Mouse (Mus musculus): ENCODE results near the gene Gm17374. TPM values are rescaled to one million over a fixed set of nuclear protein-coding genes. Genes with fewer than 3 reads are reported as not detected.
A peak's percentile ranks its signal among the peaks of the same experiment; 100 is the strongest.
"Not testable (repeated sequence)": the region's sequence is repeated elsewhere in the genome, so short reads cannot be mapped to it uniquely, and the experiment has no call there.

Gm17374 gene
- not detected in 2 replicates for polyA plus RNA-seq (2016; fragmentation: Nextera tagmentation; extraction: Ambion mirVana)

DNA sequence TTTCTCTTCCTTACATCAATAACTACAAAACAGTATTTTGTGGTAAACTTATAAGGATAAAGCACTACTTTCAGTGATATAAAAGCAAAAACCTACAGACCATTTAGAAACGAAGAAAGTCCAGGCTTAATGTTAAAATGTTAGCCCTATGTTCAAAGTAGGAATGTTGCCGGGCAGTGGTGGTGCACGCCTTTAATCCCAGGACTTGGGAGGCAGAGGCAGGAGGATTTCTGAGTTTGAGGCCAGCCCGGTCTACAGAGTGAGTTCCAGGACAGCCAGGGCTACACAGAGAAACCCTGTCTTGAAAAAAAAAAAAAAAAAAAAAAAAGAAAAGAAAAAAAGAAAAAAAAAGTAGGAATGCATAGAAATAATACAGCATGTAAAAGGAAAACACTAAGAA lies at the start of gene Gm17374:
Gene Gm17374 (plus strand): TSS at position 301 of the 400 bp plus-strand sequence.
- not testable (repeated sequence) for H3K4me2 ChIP-seq; H3K9ac ChIP-seq; H3K4me1 ChIP-seq (replicated peaks); H3K9me3 ChIP-seq (replicated peaks); ATAC-seq (ENCODE audit: insufficient number of reproducible peaks, low FRiP score); H3K27me3 ChIP-seq (replicated peaks); H3K4me3 ChIP-seq; H3K27ac ChIP-seq (ENCODE audit: poor library complexity, severe bottlenecking)
- peaks cover 39% of the 10 kb centered on the region for H3K36me3 ChIP-seq
- 90% methylated on average over 4 of the region's 4 CpGs for WGBS

- 49% methylated on average over 3 of the region's 3 CpGs for WGBS
- Histone ChIP-seq H3K4me1 (replicated peaks) (no peaks in the 10 kb centered on the region), H3K27me3 (replicated peaks) (no peaks in the 10 kb centered on the region), H3K9me3 (replicated peaks) (no peaks in the 10 kb centered on the region), H3K27ac (ENCODE audit: poor library complexity, severe bottlenecking) (no peak overlapping the region), H3K4me3 (no peak overlapping the region), H3K4me2 (no peak overlapping the region), H3K36me3 (no peaks in the 10 kb centered on the region), H3K9ac (no peak overlapping the region)
- no peak for ATAC-seq (ENCODE audit: insufficient number of reproducible peaks, low FRiP score)
Observed at GRCm38 (mm10) chr2:140104951-140105350, 46.9 kb upstream of the Gm17374 start.

- WGBS: 84% methylated on average over 4 of the region's 4 CpGs
- H3K4me2 ChIP-seq: no peak overlapping the region
- H3K27ac ChIP-seq (ENCODE audit: poor library complexity, severe bottlenecking): no peak overlapping the region
- H3K9ac ChIP-seq: no peak overlapping the region
- no peaks in the 10 kb centered on the region for H3K27me3 ChIP-seq (replicated peaks)
- no peak for ATAC-seq (ENCODE audit: insufficient number of reproducible peaks, low FRiP score)
- no peaks in the 10 kb centered on the region for H3K36me3 ChIP-seq
- no peaks in the 10 kb centered on the region for H3K4me1 ChIP-seq (replicated peaks)
- H3K9me3 ChIP-seq (replicated peaks): no peaks in the 10 kb centered on the region
- no peak overlapping the region for H3K4me3 ChIP-seq
Observed at GRCm38 (mm10) chr2:140107641-140108040, 44.2 kb upstream of the Gm17374 start.

GRCm38 (mm10) chr2:140108945-140109344 lies 42.9 kb upstream of the Gm17374 start:
- Histone ChIP-seq H3K27me3 (replicated peaks) (no peaks in the 10 kb centered on the region), H3K9me3 (replicated peaks) (no peaks in the 10 kb centered on the region), H3K36me3 (no peaks in the 10 kb centered on the region), H3K4me2 (no peak overlapping the region), H3K9ac (no peak overlapping the region), H3K4me3 (no peak overlapping the region), H3K4me1 (replicated peaks) (no peaks in the 10 kb centered on the region), H3K27ac (ENCODE audit: poor library complexity, severe bottlenecking) (no peak overlapping the region)
- 32% methylated on average over 1 of the region's 1 CpGs for WGBS
- no peak for ATAC-seq (ENCODE audit: insufficient number of reproducible peaks, low FRiP score)

DNA sequence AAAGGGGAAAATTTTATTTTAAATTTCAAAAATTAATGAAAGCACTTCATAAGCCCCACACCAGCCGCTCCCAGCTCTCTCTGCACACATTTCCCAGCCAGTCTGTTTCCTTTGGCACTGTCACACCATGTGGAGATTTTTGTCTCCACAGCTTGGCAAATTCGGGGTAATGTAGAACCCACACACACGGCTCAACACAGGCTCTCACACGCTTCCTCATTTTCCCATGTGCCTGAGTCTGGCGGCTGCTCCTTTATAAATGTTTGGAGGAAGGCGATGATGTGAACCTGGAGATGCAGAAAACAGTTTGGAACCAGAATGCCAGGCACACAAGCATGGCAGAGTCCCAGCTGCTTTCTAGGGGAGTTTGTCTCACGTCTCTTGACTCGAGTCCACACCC lies 38.0 kb upstream of the Gm17374 start:
- H3K9ac ChIP-seq: no peak overlapping the region
- H3K27ac ChIP-seq (ENCODE audit: poor library complexity, severe bottlenecking): no peak overlapping the region
- no peak for ATAC-seq (ENCODE audit: insufficient number of reproducible peaks, low FRiP score)
- H3K36me3 ChIP-seq: no peaks in the 10 kb centered on the region
- H3K9me3 ChIP-seq (replicated peaks): no peaks in the 10 kb centered on the region
- WGBS: 88% methylated on average over 8 of the region's 8 CpGs
- H3K4me3 ChIP-seq: no peak overlapping the region
- no peak overlapping the region for H3K4me2 ChIP-seq
- H3K27me3 ChIP-seq (replicated peaks): no peaks in the 10 kb centered on the region
- no peaks in the 10 kb centered on the region for H3K4me1 ChIP-seq (replicated peaks)

GRCm38 (mm10) chr2:140125516-140125915 lies 26.3 kb upstream of the Gm17374 start:
- Histone ChIP-seq H3K4me1 (replicated peaks) (no peaks in the 10 kb centered on the region), H3K9me3 (replicated peaks) (no peaks in the 10 kb centered on the region), H3K27me3 (replicated peaks) (no peaks in the 10 kb centered on the region), H3K36me3 (peaks cover 69% of the 10 kb centered on the region), H3K4me2 (no peak overlapping the region), H3K4me3 (no peak overlapping the region), H3K9ac (no peak overlapping the region), H3K27ac (ENCODE audit: poor library complexity, severe bottlenecking) (no peak overlapping the region)
- ATAC-seq (ENCODE audit: insufficient number of reproducible peaks, low FRiP score): no peak
- 83% methylated on average over 2 of the region's 2 CpGs for WGBS

DNA sequence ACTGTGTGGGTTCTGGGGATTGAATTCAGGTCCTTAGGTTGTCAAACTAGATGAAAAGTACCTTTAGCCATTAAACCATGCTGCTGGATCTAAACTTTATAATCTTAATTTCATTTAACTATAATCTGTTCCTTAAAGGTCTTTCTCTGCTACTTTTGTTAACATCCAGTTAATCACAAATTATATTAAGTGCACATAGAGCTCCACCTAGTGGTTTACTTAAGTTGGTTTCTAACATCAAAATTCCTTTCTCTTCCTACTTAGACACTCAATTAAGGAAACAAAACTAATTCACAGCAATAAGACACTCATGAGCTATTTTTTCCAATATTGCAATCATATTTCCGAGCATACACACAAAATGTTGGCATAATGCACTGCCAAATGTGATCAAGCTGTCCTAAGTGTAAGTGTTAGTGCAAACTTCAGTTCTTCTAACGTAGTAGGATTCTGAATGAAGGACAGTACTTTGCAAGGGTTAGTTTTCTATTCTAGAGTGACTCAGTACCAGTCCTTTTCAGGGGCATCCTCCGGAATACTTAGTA lies 7.4 kb downstream of the Gm17374 start:
- no peaks in the 10 kb centered on the region for H3K9me3 ChIP-seq (replicated peaks)
- 72% methylated on average over 3 of the region's 3 CpGs for WGBS
- no peak overlapping the region for H3K9ac ChIP-seq
- no peak for ATAC-seq (ENCODE audit: insufficient number of reproducible peaks, low FRiP score)
- no peaks in the 10 kb centered on the region for H3K27me3 ChIP-seq (replicated peaks)
- no peak overlapping the region for H3K4me3 ChIP-seq
- no peaks in the 10 kb centered on the region for H3K4me1 ChIP-seq (replicated peaks)
- no peak overlapping the region for H3K4me2 ChIP-seq
- no peak overlapping the region for H3K27ac ChIP-seq (ENCODE audit: poor library complexity, severe bottlenecking)
- H3K36me3 ChIP-seq: peaks cover 38% of the 10 kb centered on the region

- Histone ChIP-seq H3K9ac (no peak overlapping the region), H3K27me3 (replicated peaks) (no peaks in the 10 kb centered on the region), H3K36me3 (peaks cover 30% of the 10 kb centered on the region), H3K4me1 (replicated peaks) (0 out of 2 replicates have a peak, but pooled peaks cover 2% of the 10 kb centered on the region), H3K27ac (ENCODE audit: poor library complexity, severe bottlenecking) (no peak overlapping the region), H3K9me3 (replicated peaks) (no peaks in the 10 kb centered on the region), H3K4me3 (no peak overlapping the region), H3K4me2 (no peak overlapping the region)
- ATAC-seq (ENCODE audit: insufficient number of reproducible peaks, low FRiP score): no peak
- 92% methylated on average over 5 of the region's 5 CpGs for WGBS
Observed at GRCm38 (mm10) chr2:140163351-140163854, 11.6 kb downstream of the Gm17374 start.

GRCm38 (mm10) chr2:140169057-140169456 lies 17.2 kb downstream of the Gm17374 start:
- H3K4me1 ChIP-seq (replicated peaks): peaks cover 15% of the 10 kb centered on the region
- no peak for ATAC-seq (ENCODE audit: insufficient number of reproducible peaks, low FRiP score)
- 70% methylated on average over 1 of the region's 1 CpGs for WGBS
- peaks cover 26% of the 10 kb centered on the region for H3K36me3 ChIP-seq
- no peak overlapping the region for H3K27ac ChIP-seq (ENCODE audit: poor library complexity, severe bottlenecking)
- no peaks in the 10 kb centered on the region for H3K27me3 ChIP-seq (replicated peaks)
- H3K4me3 ChIP-seq: no peak overlapping the region
- H3K9ac ChIP-seq: no peak overlapping the region
- H3K4me2 ChIP-seq: no peak overlapping the region
- H3K9me3 ChIP-seq (replicated peaks): no peaks in the 10 kb centered on the region

DNA sequence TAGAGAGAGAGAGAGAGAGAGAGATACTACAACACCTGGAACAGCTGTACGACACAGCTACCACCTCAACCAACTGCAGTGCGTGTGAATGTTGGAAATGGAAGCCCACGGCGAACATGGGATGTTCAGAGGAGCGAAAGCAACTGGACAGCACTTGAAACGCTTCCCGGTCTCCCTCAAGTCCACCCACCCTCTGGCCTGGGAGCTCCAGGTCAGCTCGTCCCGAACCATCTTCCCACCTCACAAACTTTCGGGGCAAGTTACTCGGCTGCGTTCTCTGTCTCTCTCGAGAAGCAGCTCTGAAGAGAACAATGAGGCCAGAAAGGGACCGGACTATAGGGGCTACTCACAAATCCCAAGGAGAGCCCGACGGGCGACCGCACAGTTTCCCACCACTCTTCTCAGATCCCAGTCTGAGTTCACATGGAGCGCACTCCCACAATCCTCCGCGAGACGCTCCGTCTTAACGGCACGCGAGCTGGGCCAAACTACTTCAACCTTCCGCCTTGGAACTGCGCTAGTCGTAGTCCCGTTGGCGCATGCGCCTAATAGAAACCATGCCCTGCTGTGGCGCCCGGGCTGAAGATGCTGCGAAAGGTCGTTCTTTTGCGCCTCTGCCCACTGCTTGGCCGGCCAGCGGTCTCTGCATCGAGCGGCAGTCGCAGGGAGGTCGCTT lies 18.4 kb downstream of the Gm17374 start, which contains the start of the genes Esf1 and Ndufaf5:
Gene Esf1 (minus strand): TSS at position 438 of the 676 bp plus-strand sequence.
Gene Ndufaf5 (plus strand): TSS at position 523 of the 676 bp plus-strand sequence.
- ATAC-seq (ENCODE audit: insufficient number of reproducible peaks, low FRiP score): peak; percentile 98
- Histone ChIP-seq H3K9me3 (replicated peaks) (no peaks in the 10 kb centered on the region), H3K36me3 (peaks cover 23% of the 10 kb centered on the region), H3K4me3 (peak within 1 kb of the TSS; percentile 82), H3K4me1 (replicated peaks) (peaks cover 15% of the 10 kb centered on the region), H3K27ac (ENCODE audit: poor library complexity, severe bottlenecking) (peak within 1 kb of the TSS; percentile 86), H3K9ac (peak within 1 kb of the TSS; percentile 86), H3K27me3 (replicated peaks) (no peaks in the 10 kb centered on the region), H3K4me2 (peak within 1 kb of the TSS; percentile 84)
- WGBS: under 1% methylated on average over 43 of the region's 43 CpGs

DNA sequence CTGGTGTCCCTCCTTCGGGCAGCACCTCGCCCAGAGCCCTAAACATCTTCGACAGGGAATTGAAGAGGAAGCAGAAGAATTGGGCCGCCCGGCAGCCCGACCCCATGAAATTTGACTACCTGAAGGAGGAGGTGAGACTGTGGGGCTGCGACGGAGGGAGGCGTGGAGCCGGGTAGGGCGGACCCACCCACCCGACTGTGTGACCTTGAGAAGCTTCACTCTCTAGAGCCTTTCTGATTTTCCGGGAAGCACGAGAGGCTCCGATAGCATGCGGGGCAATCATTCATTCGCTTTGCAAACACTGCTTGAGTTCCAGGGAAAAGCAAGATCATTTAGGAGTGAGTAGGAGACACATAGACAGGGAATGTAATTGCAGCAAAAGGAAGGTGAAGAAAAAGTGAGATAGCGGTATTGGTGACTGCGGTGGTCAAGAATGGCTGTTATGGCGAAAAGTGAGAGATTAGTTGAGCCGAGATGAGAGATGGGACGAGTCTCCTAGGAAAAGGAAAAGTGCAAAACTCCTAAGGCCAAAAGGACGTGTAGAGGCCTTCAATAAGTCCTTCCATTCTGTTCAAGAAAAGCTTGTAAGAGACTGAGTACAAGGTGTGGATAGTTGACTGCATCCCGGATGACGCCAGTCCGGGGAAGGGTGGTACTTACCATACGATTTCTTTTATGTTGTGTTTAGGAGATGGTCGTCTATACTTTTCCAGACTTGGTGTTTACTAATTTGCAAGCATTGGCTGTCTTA lies 19.1 kb downstream of the Gm17374 start:
- H3K27ac ChIP-seq (ENCODE audit: poor library complexity, severe bottlenecking): peak overlapping the region; percentile 86
- peak; percentile 86 for ATAC-seq (ENCODE audit: insufficient number of reproducible peaks, low FRiP score)
- 6% methylated on average over 28 of the region's 28 CpGs for WGBS
- peak overlapping the region; percentile 84 for H3K4me2 ChIP-seq
- peak overlapping the region; percentile 86 for H3K9ac ChIP-seq
- H3K4me3 ChIP-seq: peak overlapping the region; percentile 82
- peaks cover 24% of the 10 kb centered on the region for H3K36me3 ChIP-seq
- no peaks in the 10 kb centered on the region for H3K9me3 ChIP-seq (replicated peaks)
- H3K27me3 ChIP-seq (replicated peaks): no peaks in the 10 kb centered on the region
- peaks cover 15% of the 10 kb centered on the region for H3K4me1 ChIP-seq (replicated peaks)

All from heart, embryonic 12.5 days (tissue).